Mouse (Mus musculus) ES-E14 (cell line): ENCODE results near the gene Scn1b.

Experiments
- HCFC1 ChIP-seq: IDR thresholded peaks from 2 replicates; pipeline ENCODE4 v1.6.1; 2012; ENCODE audit warnings: low read length, inconsistent platforms, borderline replicate concordance; ENCODE audit not compliant: insufficient read depth
- MAFK ChIP-seq: IDR thresholded peaks from 2 replicates; pipeline ENCODE4 v1.6.1; 2014; ENCODE audit warnings: mild to moderate bottlenecking, low read depth, low read length, inconsistent platforms; ENCODE audit not compliant: insufficient read depth
- ZC3H11A ChIP-seq: IDR thresholded peaks from 2 replicates; pipeline ENCODE4 v1.6.1; 2012; ENCODE audit warnings: low read depth, mild to moderate bottlenecking, inconsistent platforms, low read length, borderline replicate concordance

GRCm38 (mm10) chr7:31097583-31098248 lies 29.1 kb downstream of the Scn1b start:
- no peak for TF ChIP-seq HCFC1
- TF ChIP-seq MAFK: no peak
- peak; percentile 75 for TF ChIP-seq ZC3H11A
